Mouse (Mus musculus) gastrocnemius, adult 8-10 months (tissue): ENCODE measurements around the gene Wdtc1. TPM values are rescaled to one million over a fixed set of nuclear protein-coding genes. Genes with fewer than 3 reads are reported as not detected.
A peak's percentile ranks its signal among the peaks of the same experiment; 100 is the strongest.

Experiments
- DNase-seq, 2 experiments: peaks; one replicate each; pipeline ENCODE4 v3.0.0; 2022; ENCODE audit warnings: low spot score in 2 of 2
- total RNA-seq, 4 experiments: library from RNA; stranded (reverse); gene quantifications; 2 replicates each; pipeline ENCODE4 v1.2.4; 2022

Gene Wdtc1
- 100 to 1,000 TPM in 2 of 4 experiments, 10 to 100 TPM in 2; 85.4 to 104 (median 95.3) TPM for total RNA-seq

- DNase-seq, result no peak
Observed at GRCm38 (mm10) chr4:133353367-133354365, at the start of gene Wdtc1. TSS of gene Wdtc1 (minus strand) at chr4:133353481.

GRCm38 (mm10) chr4:133402011-133402410 is 48.7 kb upstream of the Wdtc1 start:
- no peak for DNase-seq

- DNase-seq, result no peak
Observed at GRCm38 (mm10) chr4:133400098-133400497, 46.8 kb upstream of the Wdtc1 start.

- DNase-seq, result no peak
Observed at GRCm38 (mm10) chr4:133399509-133399908, 46.2 kb upstream of the Wdtc1 start.

GRCm38 (mm10) chr4:133398619-133399018 is 45.3 kb upstream of the Wdtc1 start:
- no peak for DNase-seq

GRCm38 (mm10) chr4:133397961-133398360 is 44.7 kb upstream of the Wdtc1 start:
- no peak for DNase-seq

GRCm38 (mm10) chr4:133397299-133397698 is 44.0 kb upstream of the Wdtc1 start:
- DNase-seq, result no peak

- no peak for DNase-seq
Observed at GRCm38 (mm10) chr4:133396079-133396478, 42.8 kb upstream of the Wdtc1 start.

GRCm38 (mm10) chr4:133394981-133395573 is 41.8 kb upstream of the Wdtc1 start:
- no peak for DNase-seq

GRCm38 (mm10) chr4:133391185-133392040 is 38.1 kb upstream of the Wdtc1 start:
- no peak for DNase-seq

- DNase-seq, result no peak
Observed at GRCm38 (mm10) chr4:133390585-133390984, 37.3 kb upstream of the Wdtc1 start.

- DNase-seq, result no peak
Observed at GRCm38 (mm10) chr4:133390042-133390441, 36.8 kb upstream of the Wdtc1 start.

GRCm38 (mm10) chr4:133388781-133389552 is 35.7 kb upstream of the Wdtc1 start:
- peak; percentile 79 to 91 for DNase-seq

GRCm38 (mm10) chr4:133387053-133387452 is 33.8 kb upstream of the Wdtc1 start:
- no peak for DNase-seq

GRCm38 (mm10) chr4:133386061-133386797 is 32.9 kb upstream of the Wdtc1 start:
- DNase-seq, result no peak

- no peak for DNase-seq
Observed at GRCm38 (mm10) chr4:133381141-133381540, 27.9 kb upstream of the Wdtc1 start.

- DNase-seq, result no peak
Observed at GRCm38 (mm10) chr4:133380532-133380931, 27.3 kb upstream of the Wdtc1 start.

- DNase-seq, result no peak
Observed at GRCm38 (mm10) chr4:133379861-133380260, 26.6 kb upstream of the Wdtc1 start.

- no peak for DNase-seq
Observed at GRCm38 (mm10) chr4:133379046-133379347, 25.7 kb upstream of the Wdtc1 start.
